Mouse (Mus musculus) liver, embryonic 14.5 days (tissue): ENCODE data around the gene Gm43638.

Source experiments
- CTCF ChIP-seq: IDR thresholded peaks from 2 replicates; pipeline ENCODE4 v1.5.1; 2016; ENCODE audit warnings: antibody characterized with exemption, low read depth, control low read depth
- EP300 ChIP-seq: IDR thresholded peaks from 2 replicates; pipeline ENCODE4 v1.6.1; 2016; ENCODE audit warnings: antibody characterized with exemption, low read depth

DNA sequence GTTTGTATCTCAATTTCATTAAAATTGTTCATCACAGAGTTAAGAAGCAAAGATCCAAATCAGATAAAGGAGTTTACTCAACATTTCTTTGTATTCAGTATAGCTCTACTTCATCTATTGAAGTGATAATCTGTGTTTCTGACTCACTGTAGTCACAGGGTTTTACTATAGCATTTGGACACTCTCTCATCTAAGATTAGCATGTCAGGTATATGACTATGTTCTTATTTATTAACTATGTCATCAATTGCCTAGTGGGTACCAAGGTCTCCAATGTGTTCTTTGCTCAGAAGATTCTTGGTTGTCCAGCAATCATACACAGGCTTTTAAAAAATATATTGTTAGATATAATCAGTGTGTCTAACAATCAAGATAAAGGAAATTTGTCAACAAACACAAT, 31.1 kb downstream of the Gm43638 start:
- TF ChIP-seq CTCF (no peak), EP300 (no peak)
